Mouse (Mus musculus) ES-Bruce4 (cell line): ENCODE results near the gene Ufc1. TPM values are rescaled to one million over a fixed set of nuclear protein-coding genes. Genes with fewer than 3 reads are reported as not detected.
"Not testable (repeated sequence)": the region's sequence is repeated elsewhere in the genome, so short reads cannot be mapped to it uniquely, and the experiment has no call there.

Experiments used
- H3K27ac ChIP-seq: 2 replicates; pipeline ENCODE4 v1.5.1; 2012; ENCODE audit warnings: low read length, inconsistent platforms; ENCODE audit not compliant: insufficient read depth
- H3K27me3 ChIP-seq: 2 replicates; pipeline ENCODE4 v1.6.1; 2012; ENCODE audit warnings: mild to moderate bottlenecking, low read length, inconsistent platforms; ENCODE audit not compliant: control insufficient read depth, poor library complexity, insufficient read depth, severe bottlenecking
- H3K36me3 ChIP-seq: 2 replicates; pipeline ENCODE4 v1.6.1; 2012; ENCODE audit warnings: inconsistent platforms, mild to moderate bottlenecking, low read length, moderate library complexity; ENCODE audit not compliant: control insufficient read depth, poor library complexity, insufficient read depth, severe bottlenecking
- H3K4me1 ChIP-seq: one replicate; pipeline ENCODE4 v1.8.1; 2011; ENCODE audit warnings: low read length; ENCODE audit not compliant: control insufficient read depth, insufficient read depth
- H3K4me3 ChIP-seq: 2 replicates; pipeline ENCODE4 v1.5.1; 2011; ENCODE audit warnings: low read depth, mild to moderate bottlenecking, low read length
- H3K9ac ChIP-seq: 2 replicates; pipeline ENCODE4 v1.6.1; 2012; ENCODE audit warnings: low read depth, mild to moderate bottlenecking, inconsistent platforms; ENCODE audit not compliant: poor library complexity, severe bottlenecking
- H3K9me3 ChIP-seq: replicated peaks from 2 replicates; pipeline ENCODE4 v1.6.1; 2012; ENCODE audit warnings: mild to moderate bottlenecking, low read length, inconsistent platforms; ENCODE audit not compliant: control insufficient read depth, poor library complexity, insufficient read depth, severe bottlenecking
- CTCF ChIP-seq: IDR thresholded peaks from one replicate; pipeline ENCODE4 v1.8.1; 2011; ENCODE audit warnings: low read depth, low read length
- EP300 ChIP-seq: IDR thresholded peaks from 2 replicates; pipeline ENCODE4 v1.6.1; 2011; ENCODE audit warnings: low read depth, low read length; ENCODE audit not compliant: insufficient read depth
- POLR2A ChIP-seq: IDR thresholded peaks from one replicate; pipeline ENCODE4 v1.8.1; 2011; ENCODE audit warnings: low read length; ENCODE audit not compliant: insufficient read depth
- polyA plus RNA-seq: library from polyadenylated mRNA; stranded (reverse); fragments of >200 nt; gene quantifications from 2 replicates; pipeline ENCODE4 v1.2.4, GENCODE M21; 2011; ENCODE audit warnings: low read depth; ENCODE audit not compliant: missing spikeins, insufficient read depth, insufficient read length

The Ufc1 gene
- polyA plus RNA-seq, 1 experiment, result 59.8 TPM

- peak within 1 kb of the TSS; percentile 69 for H3K9ac ChIP-seq
- no peaks in the 10 kb centered on the region for H3K27me3 ChIP-seq
- H3K4me1 ChIP-seq, result peaks cover 3% of the 10 kb centered on the region
These were observed 34.1 kb upstream of the Ufc1 start, which contains the start of gene Dedd for GRCm38 (mm10) chr1:171328839-171329432. Dedd (plus strand) TSS chr1:171329145.

GRCm38 (mm10) chr1:171328244-171328643 lies 33.4 kb upstream of the Ufc1 start:
- no peaks in the 10 kb centered on the region for H3K27me3 ChIP-seq
- H3K27ac ChIP-seq, result peak overlapping the region; percentile 78
- no peaks in the 10 kb centered on the region for H3K36me3 ChIP-seq
- peak overlapping the region; percentile 69 for H3K9ac ChIP-seq
- no peaks in the 10 kb centered on the region for H3K9me3 ChIP-seq
- peaks cover 3% of the 10 kb centered on the region for H3K4me1 ChIP-seq
- no peak for TF ChIP-seq CTCF
- H3K4me3 ChIP-seq, result peak overlapping the region; percentile 72

More at GRCm38 (mm10) chr1:171328839-171329432, 34.1 kb upstream of the Ufc1 start, which contains the start of gene Dedd:
- no peaks in the 10 kb centered on the region for H3K9me3 ChIP-seq
- H3K27ac ChIP-seq, result peak within 1 kb of the TSS; percentile 92
- H3K4me3 ChIP-seq, result peak within 1 kb of the TSS; percentile 76
- TF ChIP-seq EP300 (0 out of 2 replicates have a peak, but pooled peaks have one; percentile 19), POLR2A (no peak)
- no peaks in the 10 kb centered on the region for H3K36me3 ChIP-seq

- not testable (repeated sequence) for H3K9me3 ChIP-seq, H3K4me3 ChIP-seq, H3K4me1 ChIP-seq, H3K27ac ChIP-seq, H3K27me3 ChIP-seq, H3K36me3 ChIP-seq
- 0 out of 2 replicates have a peak overlapping the region, but pooled peaks have one; percentile 69 for H3K9ac ChIP-seq
These were observed 31.8 kb upstream of the Ufc1 start for GRCm38 (mm10) chr1:171326588-171326987.

- Histone ChIP-seq H3K9me3 (no peaks in the 10 kb centered on the region), H3K9ac (no peak overlapping the region), H3K36me3 (no peaks in the 10 kb centered on the region), H3K4me1 (peaks cover 3% of the 10 kb centered on the region), H3K27ac (no peak overlapping the region), H3K4me3 (no peak overlapping the region), H3K27me3 (no peaks in the 10 kb centered on the region)
- TF ChIP-seq CTCF (no peak), POLR2A (no peak), EP300 (no peak)
These were observed 30.7 kb upstream of the Ufc1 start for GRCm38 (mm10) chr1:171325571-171325970.

GRCm38 (mm10) chr1:171322012-171322411 lies 27.2 kb upstream of the Ufc1 start:
- peak overlapping the region; percentile 7 for H3K27ac ChIP-seq
- no peaks in the 10 kb centered on the region for H3K27me3 ChIP-seq
- H3K4me3 ChIP-seq, result no peak overlapping the region
- no peak for TF ChIP-seq EP300
- no peak for TF ChIP-seq POLR2A
- no peaks in the 10 kb centered on the region for H3K36me3 ChIP-seq
- peaks cover 3% of the 10 kb centered on the region for H3K4me1 ChIP-seq
- no peaks in the 10 kb centered on the region for H3K9me3 ChIP-seq
- no peak overlapping the region for H3K9ac ChIP-seq

GRCm38 (mm10) chr1:171321415-171321814 lies 26.6 kb upstream of the Ufc1 start:
- H3K4me1 ChIP-seq, result peaks cover 3% of the 10 kb centered on the region
- peaks cover 2% of the 10 kb centered on the region; the same call in 1 of the 2 replicates for H3K9me3 ChIP-seq
- no peak overlapping the region for H3K9ac ChIP-seq
- H3K36me3 ChIP-seq, result no peaks in the 10 kb centered on the region
- H3K27me3 ChIP-seq, result no peaks in the 10 kb centered on the region
- H3K27ac ChIP-seq, result no peak overlapping the region
- no peak for TF ChIP-seq POLR2A
- no peak for TF ChIP-seq EP300
- TF ChIP-seq CTCF, result no peak
- no peak overlapping the region for H3K4me3 ChIP-seq
